Mouse (Mus musculus) heart, embryonic 15.5 days (tissue): ENCODE measurements around the gene Tpsb2. TPM values are rescaled to one million over a fixed set of nuclear protein-coding genes. Genes with fewer than 3 reads are reported as not detected.

Experiments used
- ATAC-seq: fragments of 200-750 bp; cut with Nextera tagmentation; replicated peaks from 2 replicates; pipeline ENCODE4 v1.8.0; 2017; ENCODE audit warnings: low read depth, moderate TSS enrichment; ENCODE audit not compliant: insufficient number of reproducible peaks, insufficient read depth, low FRiP score
- H3K27ac ChIP-seq: fragments of 300-500 bp; sonication (generic); 2 replicates; pipeline ENCODE4 v1.5.1; 2015; ENCODE audit warnings: mild to moderate bottlenecking, inconsistent platforms
- H3K27me3 ChIP-seq: fragments of 300-500 bp; sonication (generic); 2 replicates; pipeline ENCODE4 v1.6.1; 2015; ENCODE audit warnings: inconsistent platforms
- H3K36me3 ChIP-seq: fragments of 300-500 bp; sonication (generic); 2 replicates; pipeline ENCODE4 v1.6.1; 2015; ENCODE audit warnings: mild to moderate bottlenecking, inconsistent platforms
- H3K4me1 ChIP-seq: fragments of 300-500 bp; sonication (generic); replicated peaks from 2 replicates; pipeline ENCODE4 v1.6.1; 2015; ENCODE audit warnings: inconsistent platforms
- H3K4me2 ChIP-seq: fragments of 300-500 bp; sonication (generic); 2 replicates; pipeline ENCODE4 v1.6.1; 2015; ENCODE audit warnings: inconsistent platforms, mild to moderate bottlenecking, moderate library complexity
- H3K4me3 ChIP-seq: fragments of 300-500 bp; sonication (generic); 2 replicates; pipeline ENCODE4 v1.5.1; 2015; ENCODE audit warnings: mild to moderate bottlenecking, inconsistent platforms
- H3K9ac ChIP-seq: fragments of 300-500 bp; sonication (generic); 2 replicates; pipeline ENCODE4 v1.6.1; 2015; ENCODE audit warnings: mild to moderate bottlenecking, inconsistent platforms
- H3K9me3 ChIP-seq: fragments of 300-500 bp; sonication (generic); replicated peaks from 2 replicates; pipeline ENCODE4 v1.6.1; 2016; ENCODE audit warnings: inconsistent platforms
- WGBS: fragments of 180-500 bp; shearing (Covaris S2); methylation state at CpG from one replicate; pipeline ENCODE4 v1.1.7; 2015; ENCODE audit warnings: mixed read lengths; 5-methylcytosine and 5-hydroxymethylcytosine counted together
- polyA plus RNA-seq: library from polyadenylated mRNA; unstranded; fragments of >200 nt; fragmentation: Nextera tagmentation; extraction: Ambion mirVana; gene quantifications from 2 replicates; pipeline ENCODE4 v1.2.1, GENCODE M21; 2015

Gene Tpsb2
- polyA plus RNA-seq, 1 experiment from 2014 or later: 8.5 TPM

GRCm38 (mm10) chr17:25406011-25406441 is 39.9 kb downstream of the Tpsb2 start:
- H3K4me3 ChIP-seq: no peak overlapping the region
- H3K4me1 ChIP-seq: peaks cover 63% of the 10 kb centered on the region
- H3K27ac ChIP-seq: peak overlapping the region; percentile 48

GRCm38 (mm10) chr17:25407352-25407751 is 41.2 kb downstream of the Tpsb2 start:
- H3K9me3 ChIP-seq: no peaks in the 10 kb centered on the region
- no peaks in the 10 kb centered on the region for H3K27me3 ChIP-seq
- peaks cover 68% of the 10 kb centered on the region for H3K4me1 ChIP-seq
- no peak for ATAC-seq
- H3K9ac ChIP-seq: no peak overlapping the region
- no peak overlapping the region for H3K4me3 ChIP-seq
- H3K27ac ChIP-seq: no peak overlapping the region
- H3K4me2 ChIP-seq: no peak overlapping the region
- no peaks in the 10 kb centered on the region for H3K36me3 ChIP-seq
- WGBS: 68% methylated on average over 4 of the region's 4 CpGs

More at GRCm38 (mm10) chr17:25406011-25406441, 39.9 kb downstream of the Tpsb2 start:
- WGBS: 24% methylated on average over 6 of the region's 6 CpGs
- Histone ChIP-seq H3K9me3 (no peaks in the 10 kb centered on the region), H3K4me2 (no peak overlapping the region), H3K27me3 (no peaks in the 10 kb centered on the region), H3K36me3 (no peaks in the 10 kb centered on the region), H3K9ac (no peak overlapping the region)
- no peak for ATAC-seq

- peak overlapping the region; percentile 45; the same call in 1 of the 2 replicates for H3K27ac ChIP-seq
- H3K4me3 ChIP-seq: no peak overlapping the region
- H3K9ac ChIP-seq: no peak overlapping the region
- H3K27me3 ChIP-seq: no peaks in the 10 kb centered on the region
- peaks cover 68% of the 10 kb centered on the region for H3K4me1 ChIP-seq
- no peaks in the 10 kb centered on the region for H3K9me3 ChIP-seq
- no peak for ATAC-seq
- no peak overlapping the region for H3K4me2 ChIP-seq
- no peaks in the 10 kb centered on the region for H3K36me3 ChIP-seq
- WGBS: 67% methylated on average over 7 of the region's 7 CpGs
Observed at GRCm38 (mm10) chr17:25408302-25408999, 42.3 kb downstream of the Tpsb2 start.

GRCm38 (mm10) chr17:25409621-25410020 is 43.5 kb downstream of the Tpsb2 start:
- 73% methylated on average over 7 of the region's 7 CpGs for WGBS

GRCm38 (mm10) chr17:25410180-25410579 is 44.1 kb downstream of the Tpsb2 start:
- no peak; the same call in 1 of the 2 replicates for ATAC-seq
- Histone ChIP-seq H3K9me3 (no peaks in the 10 kb centered on the region), H3K4me1 (peaks cover 75% of the 10 kb centered on the region), H3K9ac (0 out of 2 replicates have a peak overlapping the region, but pooled peaks have one; percentile 41), H3K4me3 (no peak overlapping the region), H3K27ac (peak overlapping the region; percentile 70), H3K27me3 (no peaks in the 10 kb centered on the region), H3K36me3 (no peaks in the 10 kb centered on the region), H3K4me2 (no peak overlapping the region)
- 29% methylated on average over 6 of the region's 6 CpGs for WGBS

More at GRCm38 (mm10) chr17:25409621-25410020, 43.5 kb downstream of the Tpsb2 start:
- H3K27ac ChIP-seq: peak overlapping the region; percentile 70
- H3K4me2 ChIP-seq: no peak overlapping the region
- H3K27me3 ChIP-seq: no peaks in the 10 kb centered on the region
- no peaks in the 10 kb centered on the region for H3K36me3 ChIP-seq
- H3K9ac ChIP-seq: 0 out of 2 replicates have a peak overlapping the region, but pooled peaks have one; percentile 41
- no peak for ATAC-seq
- H3K9me3 ChIP-seq: no peaks in the 10 kb centered on the region
- H3K4me3 ChIP-seq: no peak overlapping the region
- H3K4me1 ChIP-seq: peaks cover 75% of the 10 kb centered on the region

GRCm38 (mm10) chr17:25410786-25411185 is 44.7 kb downstream of the Tpsb2 start:
- Histone ChIP-seq H3K27ac (peak overlapping the region; percentile 70), H3K4me3 (no peak overlapping the region), H3K4me1 (peaks cover 75% of the 10 kb centered on the region), H3K9ac (no peak overlapping the region), H3K9me3 (no peaks in the 10 kb centered on the region), H3K4me2 (no peak overlapping the region), H3K27me3 (no peaks in the 10 kb centered on the region), H3K36me3 (no peaks in the 10 kb centered on the region)
- WGBS: 31% methylated on average over 7 of the region's 7 CpGs
- no peak for ATAC-seq

GRCm38 (mm10) chr17:25411251-25411650 is 45.1 kb downstream of the Tpsb2 start:
- 0 out of 2 replicates have a peak overlapping the region, but pooled peaks have one; percentile 7 for H3K9ac ChIP-seq
- H3K4me2 ChIP-seq: no peak overlapping the region
- H3K27ac ChIP-seq: 0 out of 2 replicates have a peak overlapping the region, but pooled peaks have one; percentile 4
- H3K9me3 ChIP-seq: no peaks in the 10 kb centered on the region
- 39% methylated on average over 4 of the region's 4 CpGs for WGBS
- no peaks in the 10 kb centered on the region for H3K27me3 ChIP-seq
- ATAC-seq: no peak
- no peak overlapping the region for H3K4me3 ChIP-seq
- H3K36me3 ChIP-seq: no peaks in the 10 kb centered on the region
- H3K4me1 ChIP-seq: peaks cover 75% of the 10 kb centered on the region

- Histone ChIP-seq H3K4me2 (no peak overlapping the region), H3K4me1 (peaks cover 73% of the 10 kb centered on the region), H3K36me3 (no peaks in the 10 kb centered on the region), H3K9me3 (no peaks in the 10 kb centered on the region), H3K27ac (peak overlapping the region; percentile 41; the same call in 1 of the 2 replicates), H3K9ac (no peak overlapping the region), H3K4me3 (no peak overlapping the region), H3K27me3 (no peaks in the 10 kb centered on the region)
- ATAC-seq: no peak
- 36% methylated on average over 4 of the region's 4 CpGs for WGBS
Observed at GRCm38 (mm10) chr17:25414209-25414608, 48.1 kb downstream of the Tpsb2 start.

GRCm38 (mm10) chr17:25414917-25415316 is 48.8 kb downstream of the Tpsb2 start:
- ATAC-seq: no peak
- Histone ChIP-seq H3K9ac (no peak overlapping the region), H3K36me3 (no peaks in the 10 kb centered on the region), H3K27me3 (no peaks in the 10 kb centered on the region), H3K27ac (peak overlapping the region; percentile 41), H3K4me2 (no peak overlapping the region), H3K9me3 (no peaks in the 10 kb centered on the region), H3K4me1 (peaks cover 74% of the 10 kb centered on the region), H3K4me3 (no peak overlapping the region)
- 43% methylated on average over 3 of the region's 3 CpGs for WGBS

GRCm38 (mm10) chr17:25415421-25415913 is 49.4 kb downstream of the Tpsb2 start:
- peaks cover 72% of the 10 kb centered on the region for H3K4me1 ChIP-seq
- H3K9ac ChIP-seq: 0 out of 2 replicates have a peak overlapping the region, but pooled peaks have one; percentile 10
- no peak overlapping the region for H3K4me3 ChIP-seq
- H3K27me3 ChIP-seq: no peaks in the 10 kb centered on the region
- ATAC-seq: no peak; the same call in 1 of the 2 replicates
- peak overlapping the region; percentile 60 for H3K27ac ChIP-seq
- no peaks in the 10 kb centered on the region for H3K9me3 ChIP-seq
- WGBS: 14% methylated on average over 6 of the region's 6 CpGs
- 0 out of 2 replicates have a peak overlapping the region, but pooled peaks have one; percentile 6 for H3K4me2 ChIP-seq
- H3K36me3 ChIP-seq: no peaks in the 10 kb centered on the region

GRCm38 (mm10) chr17:25416219-25416618 is 50.1 kb downstream of the Tpsb2 start:
- no peak; the same call in 1 of the 2 replicates for ATAC-seq
- Histone ChIP-seq H3K9me3 (no peaks in the 10 kb centered on the region), H3K9ac (peak overlapping the region; percentile 15; the same call in 1 of the 2 replicates), H3K27ac (peak overlapping the region; percentile 60), H3K4me3 (no peak overlapping the region), H3K4me2 (0 out of 2 replicates have a peak overlapping the region, but pooled peaks have one; percentile 15), H3K27me3 (no peaks in the 10 kb centered on the region), H3K36me3 (no peaks in the 10 kb centered on the region), H3K4me1 (peaks cover 66% of the 10 kb centered on the region)
- 21% methylated on average over 3 of the region's 3 CpGs for WGBS
